8 mouse cellular contexts compared by ENCODE assay signal in genomic region chr6:37617431-37618011, GRCm38 (mm10).
DNase-seq lines count a peak whose midpoint lies in the region; ATAC-seq and TF ChIP-seq lines count a peak whose summit lies in the region.

No protein-coding gene starts in this region.

- no peaks in the 10 kb centered on the region for H3K4me1 ChIP-seq in forebrain, embryonic 14.5 days (ENCODE audit: control insufficient read depth, insufficient read depth, low read length)
- H3K4me1 ChIP-seq in forebrain, embryonic 11.5 days (replicated peaks; ENCODE audit: control insufficient read depth, insufficient read depth, low read length) = no peaks in the 10 kb centered on the region
- no peaks in the 10 kb centered on the region for H3K4me1 ChIP-seq in ES-Bruce4 (ENCODE audit: control insufficient read depth, insufficient read depth, low read length)
- peaks cover 9% of the 10 kb centered on the region; the same call in 1 of the 2 replicates for H3K4me1 ChIP-seq in limb, embryonic 13.5 days
- H3K4me1 ChIP-seq in hindbrain, embryonic 16.5 days (ENCODE audit: control insufficient read depth, insufficient read depth, low read depth, low read length) = no peaks in the 10 kb centered on the region

- peak; percentile 4 for DNase-seq in forebrain, embryonic 14.5 days (ENCODE audit: low spot score)
- DNase-seq in forebrain, embryonic 11.5 days (ENCODE audit: low spot score) = no peak
- peak; percentile 59 for DNase-seq in forelimb bud, embryonic 11.5 days (ENCODE audit: low read depth, low spot score)
- DNase-seq in ovary, adult 18-20 months (ENCODE audit: low spot score) = no peak

- H3K27me3 ChIP-seq in forebrain, embryonic 14.5 days (replicated peaks; ENCODE audit: control insufficient read depth, insufficient read depth, low read length) = no peaks in the 10 kb centered on the region
- no peaks in the 10 kb centered on the region for H3K27me3 ChIP-seq in forebrain, embryonic 11.5 days (ENCODE audit: control insufficient read depth, insufficient read depth, low read length)
- H3K27me3 ChIP-seq in ES-Bruce4 (ENCODE audit: control insufficient read depth, insufficient read depth, low read length, poor library complexity, severe bottlenecking) = no peaks in the 10 kb centered on the region
- no peaks in the 10 kb centered on the region for H3K27me3 ChIP-seq in limb, embryonic 13.5 days
- no peaks in the 10 kb centered on the region for H3K27me3 ChIP-seq in hindbrain, embryonic 16.5 days (replicated peaks; ENCODE audit: control insufficient read depth, insufficient read depth, low read length)

- no peak for ATAC-seq in forebrain, embryonic 14.5 days
- no peak for ATAC-seq in forebrain, embryonic 11.5 days (replicated peaks; ENCODE audit: low FRiP score)
- ATAC-seq in limb, embryonic 13.5 days (ENCODE audit: low FRiP score, low read depth) = peak; percentile 41; the same call in 1 of the 2 replicates
- peak; percentile 95 for ATAC-seq in neutrophil, adult 5-6 weeks (ENCODE audit: extremely low read depth, insufficient number of reproducible peaks, low FRiP score, poor library complexity, severe bottlenecking)
- no peak for ATAC-seq in hindbrain, embryonic 16.5 days

- no peak for TF ChIP-seq EP300 in ES-Bruce4 (IDR thresholded peaks at IDR 0.05; ENCODE audit: insufficient read depth, low read depth, low read length)

- TF ChIP-seq POLR2A in ES-Bruce4 (IDR thresholded peaks at IDR 0.05; ENCODE audit: insufficient read depth, low read length) = no peak

- no peak overlapping the region for H3K9ac ChIP-seq in forebrain, embryonic 14.5 days (ENCODE audit: low read length)
- H3K9ac ChIP-seq in forebrain, embryonic 11.5 days (ENCODE audit: low read length) = no peak overlapping the region
- H3K9ac ChIP-seq in ES-Bruce4 (ENCODE audit: low read depth, poor library complexity, severe bottlenecking) = no peak overlapping the region
- H3K9ac ChIP-seq in limb, embryonic 13.5 days = no peak overlapping the region
- no peak overlapping the region for H3K9ac ChIP-seq in hindbrain, embryonic 16.5 days (ENCODE audit: low read depth, low read length)

- no peaks in the 10 kb centered on the region for H3K9me3 ChIP-seq in forebrain, embryonic 14.5 days (replicated peaks; ENCODE audit: control insufficient read depth, low read length)
- H3K9me3 ChIP-seq in forebrain, embryonic 11.5 days (ENCODE audit: control insufficient read depth, low read length) = no peaks in the 10 kb centered on the region
- H3K9me3 ChIP-seq in ES-Bruce4 (replicated peaks; ENCODE audit: control insufficient read depth, insufficient read depth, low read length, poor library complexity, severe bottlenecking) = no peaks in the 10 kb centered on the region
- H3K9me3 ChIP-seq in limb, embryonic 13.5 days = no peaks in the 10 kb centered on the region
- H3K9me3 ChIP-seq in hindbrain, embryonic 16.5 days (ENCODE audit: control insufficient read depth, low read length) = no peaks in the 10 kb centered on the region

- no peak overlapping the region for H3K27ac ChIP-seq in forebrain, embryonic 14.5 days (ENCODE audit: low read depth, low read length)
- H3K27ac ChIP-seq in forebrain, embryonic 11.5 days (ENCODE audit: low read depth, low read length) = no peak overlapping the region
- H3K27ac ChIP-seq in ES-Bruce4 (ENCODE audit: insufficient read depth, low read length) = 0 out of 2 replicates have a peak overlapping the region, but pooled peaks have one; percentile 1
- peak overlapping the region; percentile 61; the same call in 1 of the 2 replicates for H3K27ac ChIP-seq in limb, embryonic 13.5 days
- no peak overlapping the region for H3K27ac ChIP-seq in hindbrain, embryonic 16.5 days (ENCODE audit: low read depth, low read length)

- no peak overlapping the region for H3K4me2 ChIP-seq in forebrain, embryonic 14.5 days (ENCODE audit: low read length)
- no peak overlapping the region for H3K4me2 ChIP-seq in forebrain, embryonic 11.5 days (ENCODE audit: low read depth, low read length, severe bottlenecking)
- H3K4me2 ChIP-seq in limb, embryonic 13.5 days (replicated peaks) = peak overlapping the region; percentile 26; the same call in 1 of the 2 replicates
- H3K4me2 ChIP-seq in hindbrain, embryonic 16.5 days (ENCODE audit: low read length) = no peak overlapping the region

- no peaks in the 10 kb centered on the region for H3K36me3 ChIP-seq in forebrain, embryonic 14.5 days (ENCODE audit: control insufficient read depth, insufficient read depth, low read length)
- H3K36me3 ChIP-seq in forebrain, embryonic 11.5 days (ENCODE audit: control insufficient read depth, insufficient read depth, low read length) = no peaks in the 10 kb centered on the region
- H3K36me3 ChIP-seq in ES-Bruce4 (ENCODE audit: control insufficient read depth, insufficient read depth, low read length, poor library complexity, severe bottlenecking) = no peaks in the 10 kb centered on the region
- no peaks in the 10 kb centered on the region for H3K36me3 ChIP-seq in limb, embryonic 13.5 days
- H3K36me3 ChIP-seq in hindbrain, embryonic 16.5 days (ENCODE audit: control insufficient read depth, insufficient read depth, low read length) = no peaks in the 10 kb centered on the region

- WGBS in forebrain, embryonic 14.5 days = 87% methylated on average over 10 of the region's 10 CpGs
- 73% methylated on average over 10 of the region's 10 CpGs for WGBS in forebrain, embryonic 11.5 days
- WGBS in limb, embryonic 13.5 days = 20% methylated on average over 10 of the region's 10 CpGs
- WGBS in hindbrain, embryonic 16.5 days = 67% methylated on average over 10 of the region's 10 CpGs

- TF ChIP-seq CTCF in ES-Bruce4 (IDR thresholded peaks at IDR 0.05; ENCODE audit: low read depth, low read length) = no peak

- H3K4me3 ChIP-seq in forebrain, embryonic 14.5 days (ENCODE audit: low read depth, low read length) = no peak overlapping the region
- no peak overlapping the region for H3K4me3 ChIP-seq in forebrain, embryonic 11.5 days (ENCODE audit: low read depth, low read length)
- H3K4me3 ChIP-seq in ES-Bruce4 (ENCODE audit: low read depth, low read length) = no peak overlapping the region
- H3K4me3 ChIP-seq in limb, embryonic 13.5 days = no peak overlapping the region
- H3K4me3 ChIP-seq in hindbrain, embryonic 16.5 days (ENCODE audit: low read length) = no peak overlapping the region

Comparison
In these comparisons a context has a peak if more than half of its experiments do, and no peak if none do; other contexts are left out.
1. DNase-seq: peak in forebrain, embryonic 14.5 days (single experiment) and forelimb bud, embryonic 11.5 days (single experiment); none in forebrain, embryonic 11.5 days (single experiment) and ovary, adult 18-20 months (single experiment).
2. ATAC-seq: peak in limb, embryonic 13.5 days (single experiment) and neutrophil, adult 5-6 weeks (single experiment); none in forebrain, embryonic 14.5 days (single experiment), forebrain, embryonic 11.5 days (single experiment) and hindbrain, embryonic 16.5 days (single experiment).
3. H3K27ac ChIP-seq: peak in ES-Bruce4 (single experiment) and limb, embryonic 13.5 days (single experiment); none in forebrain, embryonic 14.5 days (single experiment), forebrain, embryonic 11.5 days (single experiment) and hindbrain, embryonic 16.5 days (single experiment).